Mouse (Mus musculus) liver, postnatal 0 days (tissue): ENCODE measurements at regions not wholly inside any gene's neighbourhood (a gene's known extent, or its start where the extent isn't known, plus 50 kb on each side); places are given as distances from the start of the nearest gene placed in this dataset.

Experiments
- CTCF ChIP-seq: sonication (generic); IDR thresholded peaks from 2 replicates; pipeline ENCODE4 v1.5.1; 2016; ENCODE audit warnings: antibody characterized with exemption, low read depth
- EP300 ChIP-seq: IDR thresholded peaks from 2 replicates; pipeline ENCODE4 v1.6.1; 2016; ENCODE audit warnings: antibody characterized with exemption, low read depth, mild to moderate bottlenecking

DNA sequence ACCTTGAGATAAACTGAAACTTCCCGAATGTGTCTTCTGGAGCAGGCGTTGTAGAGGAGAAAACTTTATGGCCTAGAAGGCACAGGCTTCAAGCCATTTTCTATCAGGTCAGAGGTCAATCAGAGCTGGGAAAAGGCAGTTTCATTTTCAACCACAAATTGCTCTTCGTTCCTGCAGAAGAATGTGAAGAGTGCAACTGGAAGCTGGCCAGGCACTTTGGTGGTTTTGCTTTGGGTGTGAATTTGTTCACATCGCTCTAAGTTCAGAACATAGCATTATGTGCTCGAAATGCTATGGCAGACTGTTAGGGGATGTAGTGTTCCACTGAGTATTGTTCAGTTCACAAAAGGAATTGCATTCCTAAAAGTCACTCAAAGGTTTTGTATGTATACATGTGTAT is 220.9 kb upstream of the Rgmb start:
- no peak for TF ChIP-seq CTCF
- TF ChIP-seq EP300: no peak
